Mouse (Mus musculus): ENCODE results near the gene Egfl8. TPM values are rescaled to one million over a fixed set of nuclear protein-coding genes. Genes with fewer than 3 reads are reported as not detected.
A peak's percentile ranks its signal among the peaks of the same experiment; 100 is the strongest.

Egfl8 gene
- polyA plus RNA-seq, 1 experiment from 2014 or later = 7.0 TPM

GRCm38 (mm10) chr17:34644608-34645007 lies 28.8 kb upstream of the Egfl8 start, which contains the start of gene Fkbpl:
TSS of gene Fkbpl (plus strand) at chr17:34644764.
- Histone ChIP-seq H3K4me1 (replicated peaks; ENCODE audit: control insufficient read depth, insufficient read depth, low read length) (peaks cover 38% of the 10 kb centered on the region), H3K4me2 (ENCODE audit: low read length) (peak within 1 kb of the TSS; percentile 67), H3K9ac (replicated peaks; ENCODE audit: low read depth, low read length) (peak within 1 kb of the TSS; percentile 62), H3K4me3 (replicated peaks; ENCODE audit: low read length) (peak within 1 kb of the TSS; percentile 50), H3K27me3 (replicated peaks; ENCODE audit: control insufficient read depth, insufficient read depth, low read length) (no peaks in the 10 kb centered on the region), H3K27ac (ENCODE audit: low read length) (peak within 1 kb of the TSS; percentile 31; the same call in 1 of the 2 replicates), H3K36me3 (ENCODE audit: control insufficient read depth, insufficient read depth) (no peaks in the 10 kb centered on the region), H3K9me3 (ENCODE audit: control insufficient read depth, low read length) (no peaks in the 10 kb centered on the region)
- under 1% methylated on average over 16 of the region's 16 CpGs for WGBS
- peak; percentile 80 for ATAC-seq

GRCm38 (mm10) chr17:34643944-34644343 lies 28.2 kb upstream of the Egfl8 start:
- Histone ChIP-seq H3K36me3 (ENCODE audit: control insufficient read depth, insufficient read depth) (no peaks in the 10 kb centered on the region), H3K4me1 (replicated peaks; ENCODE audit: control insufficient read depth, insufficient read depth, low read length) (peaks cover 38% of the 10 kb centered on the region), H3K9ac (replicated peaks; ENCODE audit: low read depth, low read length) (no peak overlapping the region), H3K27me3 (replicated peaks; ENCODE audit: control insufficient read depth, insufficient read depth, low read length) (no peaks in the 10 kb centered on the region), H3K4me3 (replicated peaks; ENCODE audit: low read length) (no peak overlapping the region), H3K27ac (ENCODE audit: low read length) (0 out of 2 replicates have a peak overlapping the region, but pooled peaks have one; percentile 31), H3K9me3 (ENCODE audit: control insufficient read depth, low read length) (no peaks in the 10 kb centered on the region), H3K4me2 (ENCODE audit: low read length) (no peak overlapping the region)
- ATAC-seq = no peak
- 83% methylated on average over 10 of the region's 10 CpGs for WGBS

DNA sequence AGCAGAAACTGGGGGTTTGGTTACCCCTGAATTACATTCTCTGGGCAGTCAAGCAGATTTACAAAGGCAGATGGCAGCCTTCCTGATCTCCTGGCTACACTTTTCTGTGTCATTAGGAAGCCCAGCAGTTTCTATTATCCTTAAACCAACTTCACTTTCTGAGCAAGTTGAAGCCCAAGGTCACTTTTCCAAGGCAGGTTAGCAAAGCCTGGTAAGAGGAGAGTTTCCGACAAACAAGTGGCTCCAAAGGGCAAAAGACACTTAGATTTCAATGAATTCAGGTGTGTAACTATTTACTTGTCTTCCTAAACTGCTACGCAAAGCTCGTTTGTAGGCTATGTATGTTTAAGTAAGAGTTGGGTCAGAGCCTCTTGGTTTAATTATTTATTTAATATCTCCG lies 27.6 kb upstream of the Egfl8 start:
- 95% methylated on average over 4 of the region's 4 CpGs for WGBS
- no peak overlapping the region for H3K4me3 ChIP-seq (replicated peaks; ENCODE audit: low read length)
- H3K27me3 ChIP-seq (replicated peaks; ENCODE audit: control insufficient read depth, insufficient read depth, low read length) = no peaks in the 10 kb centered on the region
- no peaks in the 10 kb centered on the region for H3K36me3 ChIP-seq (ENCODE audit: control insufficient read depth, insufficient read depth)
- peaks cover 36% of the 10 kb centered on the region for H3K4me1 ChIP-seq (replicated peaks; ENCODE audit: control insufficient read depth, insufficient read depth, low read length)
- no peaks in the 10 kb centered on the region for H3K9me3 ChIP-seq (ENCODE audit: control insufficient read depth, low read length)
- no peak overlapping the region for H3K4me2 ChIP-seq (ENCODE audit: low read length)
- no peak for ATAC-seq
- H3K27ac ChIP-seq (ENCODE audit: low read length) = no peak overlapping the region
- no peak overlapping the region for H3K9ac ChIP-seq (replicated peaks; ENCODE audit: low read depth, low read length)

- H3K27ac ChIP-seq (ENCODE audit: low read length) = no peak overlapping the region
- H3K9me3 ChIP-seq (ENCODE audit: control insufficient read depth, low read length) = no peaks in the 10 kb centered on the region
- no peak overlapping the region for H3K4me2 ChIP-seq (ENCODE audit: low read length)
- 85% methylated on average over 3 of the region's 3 CpGs for WGBS
- H3K4me1 ChIP-seq (replicated peaks; ENCODE audit: control insufficient read depth, insufficient read depth, low read length) = peaks cover 27% of the 10 kb centered on the region
- H3K9ac ChIP-seq (replicated peaks; ENCODE audit: low read depth, low read length) = no peak overlapping the region
- no peaks in the 10 kb centered on the region for H3K36me3 ChIP-seq (ENCODE audit: control insufficient read depth, insufficient read depth)
- ATAC-seq = no peak
- H3K4me3 ChIP-seq (replicated peaks; ENCODE audit: low read length) = no peak overlapping the region
- H3K27me3 ChIP-seq (replicated peaks; ENCODE audit: control insufficient read depth, insufficient read depth, low read length) = no peaks in the 10 kb centered on the region
Observed at GRCm38 (mm10) chr17:34641945-34642344, 26.2 kb upstream of the Egfl8 start.

GRCm38 (mm10) chr17:34640778-34641601 lies 25.2 kb upstream of the Egfl8 start:
- 11% methylated on average over 11 of the region's 11 CpGs for WGBS

DNA sequence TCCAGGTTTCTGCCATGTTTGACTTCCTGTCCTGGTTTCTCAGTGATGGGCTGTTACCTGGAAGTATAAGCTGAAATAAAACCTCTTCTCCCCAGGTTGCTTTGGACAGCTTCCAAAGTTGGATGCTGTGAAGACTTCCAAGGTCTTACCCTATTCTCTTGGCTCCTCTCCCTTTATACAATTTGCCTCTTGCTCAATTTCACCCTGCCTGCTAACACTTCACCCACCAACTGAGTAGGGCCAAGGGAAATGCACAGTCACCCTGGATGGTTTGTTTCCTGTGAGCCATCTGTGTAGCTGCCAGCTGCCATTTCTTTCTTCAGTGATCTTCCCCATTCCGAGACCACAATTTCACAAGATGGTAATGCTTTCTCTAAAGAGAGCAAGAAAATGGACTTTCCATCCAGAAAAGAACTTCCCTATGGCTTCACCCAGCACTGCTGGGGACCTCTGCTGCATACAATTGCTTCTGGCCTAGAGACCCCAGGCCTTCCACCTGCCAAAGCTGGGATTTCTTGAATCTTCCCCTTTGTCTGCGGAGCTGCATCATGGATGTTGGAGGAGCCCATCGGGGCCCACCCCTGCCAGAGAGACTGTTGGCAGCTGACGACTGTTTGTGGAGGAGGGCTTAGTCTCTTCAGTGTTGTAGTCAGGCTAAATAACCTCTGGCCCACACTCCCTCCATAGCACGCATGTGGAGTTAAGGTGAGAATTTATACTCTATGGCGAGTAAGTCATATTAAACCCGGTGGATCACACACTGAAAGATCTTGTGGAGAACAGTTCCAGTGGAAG lies 23.9 kb upstream of the Egfl8 start:
- Histone ChIP-seq H3K36me3 (ENCODE audit: control insufficient read depth, insufficient read depth) (no peaks in the 10 kb centered on the region), H3K4me3 (replicated peaks; ENCODE audit: low read length) (no peak overlapping the region), H3K9me3 (ENCODE audit: control insufficient read depth, low read length) (no peaks in the 10 kb centered on the region), H3K4me2 (ENCODE audit: low read length) (no peak overlapping the region), H3K27me3 (replicated peaks; ENCODE audit: control insufficient read depth, insufficient read depth, low read length) (0 out of 2 replicates have a peak, but pooled peaks cover 2% of the 10 kb centered on the region), H3K4me1 (replicated peaks; ENCODE audit: control insufficient read depth, insufficient read depth, low read length) (peaks cover 12% of the 10 kb centered on the region), H3K9ac (replicated peaks; ENCODE audit: low read depth, low read length) (no peak overlapping the region), H3K27ac (ENCODE audit: low read length) (no peak overlapping the region)
- ATAC-seq = no peak
- WGBS = 77% methylated on average over 7 of the region's 7 CpGs

More at GRCm38 (mm10) chr17:34640778-34641601, 25.2 kb upstream of the Egfl8 start:
- H3K9me3 ChIP-seq (ENCODE audit: control insufficient read depth, low read length) = no peaks in the 10 kb centered on the region
- H3K4me2 ChIP-seq (ENCODE audit: low read length) = peak overlapping the region; percentile 4; the same call in 1 of the 2 replicates
- ATAC-seq = peak; percentile 54
- H3K9ac ChIP-seq (replicated peaks; ENCODE audit: low read depth, low read length) = 0 out of 2 replicates have a peak overlapping the region, but pooled peaks have one; percentile 8
- H3K27me3 ChIP-seq (replicated peaks; ENCODE audit: control insufficient read depth, insufficient read depth, low read length) = no peaks in the 10 kb centered on the region
- H3K4me3 ChIP-seq (replicated peaks; ENCODE audit: low read length) = no peak overlapping the region
- no peaks in the 10 kb centered on the region for H3K36me3 ChIP-seq (ENCODE audit: control insufficient read depth, insufficient read depth)
- H3K4me1 ChIP-seq (replicated peaks; ENCODE audit: control insufficient read depth, insufficient read depth, low read length) = peaks cover 21% of the 10 kb centered on the region
- peak overlapping the region; percentile 80 for H3K27ac ChIP-seq (ENCODE audit: low read length)

DNA sequence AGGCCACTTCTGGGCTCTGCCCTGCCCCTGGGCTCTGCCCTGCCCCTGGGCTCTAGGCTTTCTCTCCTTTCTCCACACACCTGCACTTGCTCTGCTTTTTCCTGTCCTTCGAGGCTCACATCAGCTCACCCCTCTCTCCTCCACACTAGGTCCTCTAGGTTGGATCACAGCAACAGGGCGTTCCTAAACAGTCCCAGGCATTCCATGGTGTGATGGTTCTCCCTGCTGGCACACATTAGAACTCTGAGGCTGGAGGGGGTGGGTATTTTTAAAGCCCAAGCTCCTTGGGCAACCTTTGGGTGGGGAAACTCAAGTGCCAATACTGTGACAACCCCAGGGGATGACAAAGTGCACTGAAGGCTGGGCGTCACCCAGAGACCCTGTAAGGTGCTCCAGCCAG lies 21.7 kb upstream of the Egfl8 start:
- no peak overlapping the region for H3K4me3 ChIP-seq (replicated peaks; ENCODE audit: low read length)
- no peak overlapping the region for H3K4me2 ChIP-seq (ENCODE audit: low read length)
- no peaks in the 10 kb centered on the region for H3K9me3 ChIP-seq (ENCODE audit: control insufficient read depth, low read length)
- H3K27me3 ChIP-seq (replicated peaks; ENCODE audit: control insufficient read depth, insufficient read depth, low read length) = 0 out of 2 replicates have a peak, but pooled peaks cover 2% of the 10 kb centered on the region
- H3K9ac ChIP-seq (replicated peaks; ENCODE audit: low read depth, low read length) = no peak overlapping the region
- 62% methylated on average over 3 of the region's 3 CpGs for WGBS
- no peak for ATAC-seq
- H3K36me3 ChIP-seq (ENCODE audit: control insufficient read depth, insufficient read depth) = no peaks in the 10 kb centered on the region
- peaks cover 14% of the 10 kb centered on the region for H3K4me1 ChIP-seq (replicated peaks; ENCODE audit: control insufficient read depth, insufficient read depth, low read length)
- no peak overlapping the region for H3K27ac ChIP-seq (ENCODE audit: low read length)

- no peak overlapping the region for H3K4me3 ChIP-seq (replicated peaks; ENCODE audit: low read length)
- 70% methylated on average over 2 of the region's 2 CpGs for WGBS
Observed at GRCm38 (mm10) chr17:34635671-34636070, 19.9 kb upstream of the Egfl8 start.

GRCm38 (mm10) chr17:34632261-34632691 lies 16.5 kb upstream of the Egfl8 start:
- Histone ChIP-seq H3K4me3 (replicated peaks; ENCODE audit: low read length) (peak overlapping the region; percentile 45), H3K27ac (ENCODE audit: low read length) (no peak overlapping the region), H3K9ac (replicated peaks; ENCODE audit: low read depth, low read length) (peak overlapping the region; percentile 51), H3K4me2 (ENCODE audit: low read length) (peak overlapping the region; percentile 89), H3K9me3 (ENCODE audit: control insufficient read depth, low read length) (no peaks in the 10 kb centered on the region), H3K27me3 (replicated peaks; ENCODE audit: control insufficient read depth, insufficient read depth, low read length) (peaks cover 18% of the 10 kb centered on the region), H3K36me3 (ENCODE audit: control insufficient read depth, insufficient read depth) (no peaks in the 10 kb centered on the region), H3K4me1 (replicated peaks; ENCODE audit: control insufficient read depth, insufficient read depth, low read length) (peaks cover 48% of the 10 kb centered on the region)
- 1% methylated on average over 26 of the region's 26 CpGs for WGBS
- ATAC-seq = peak; percentile 26

More at GRCm38 (mm10) chr17:34635671-34636070, 19.9 kb upstream of the Egfl8 start:
- H3K4me1 ChIP-seq (replicated peaks; ENCODE audit: control insufficient read depth, insufficient read depth, low read length) = peaks cover 22% of the 10 kb centered on the region
- no peaks in the 10 kb centered on the region for H3K9me3 ChIP-seq (ENCODE audit: control insufficient read depth, low read length)
- no peak overlapping the region for H3K4me2 ChIP-seq (ENCODE audit: low read length)
- peaks cover 11% of the 10 kb centered on the region for H3K27me3 ChIP-seq (replicated peaks; ENCODE audit: control insufficient read depth, insufficient read depth, low read length)
- ATAC-seq = no peak
- H3K27ac ChIP-seq (ENCODE audit: low read length) = no peak overlapping the region
- no peaks in the 10 kb centered on the region for H3K36me3 ChIP-seq (ENCODE audit: control insufficient read depth, insufficient read depth)
- no peak overlapping the region for H3K9ac ChIP-seq (replicated peaks; ENCODE audit: low read depth, low read length)
